Mouse (Mus musculus) fibroblast of lung, adult 2 months (primary cell): ENCODE measurements at regions not wholly inside any gene's neighbourhood (a gene's known extent, or its start where the extent isn't known, plus 50 kb on each side); places are given as distances from the start of the nearest gene placed in this dataset.

Experiments
- DNase-seq: peaks from one replicate; pipeline ENCODE4 v3.0.0-alpha.2; 2011; ENCODE audit warnings: low read depth

GRCm38 (mm10) chr13:51016956-51017703, 83.5 kb upstream of the Spin1 start:
- no peak for DNase-seq

- no peak for DNase-seq
Observed at GRCm38 (mm10) chr13:51017727-51018321, 82.9 kb upstream of the Spin1 start.

- DNase-seq, result no peak
Observed at GRCm38 (mm10) chr13:51018366-51018765, 82.3 kb upstream of the Spin1 start.

- DNase-seq, result peak; percentile 97
Observed at GRCm38 (mm10) chr13:51022401-51023250, 78.1 kb upstream of the Spin1 start.

- no peak for DNase-seq
Observed at GRCm38 (mm10) chr13:51023271-51023670, 77.4 kb upstream of the Spin1 start.

- DNase-seq, result no peak
Observed at GRCm38 (mm10) chr13:51026311-51026918, 74.3 kb upstream of the Spin1 start.

GRCm38 (mm10) chr13:51037850-51038450, 62.7 kb upstream of the Spin1 start:
- DNase-seq, result peak; percentile 64

- DNase-seq, result peak; percentile 72
Observed at GRCm38 (mm10) chr13:51038955-51039354, 61.7 kb upstream of the Spin1 start.

- DNase-seq, result no peak
Observed at GRCm38 (mm10) chr13:51041121-51041520, 59.6 kb upstream of the Spin1 start.

- DNase-seq, result no peak
Observed at GRCm38 (mm10) chr13:51042881-51043402, 57.7 kb upstream of the Spin1 start.
